ENCODE assay signal across 8 mouse cellular contexts in genomic region chr1:175692246-175692996, GRCm38 (mm10). TPM values are rescaled to one million over a fixed set of nuclear protein-coding genes. Genes with fewer than 3 reads are reported as not detected.
DNase-seq lines count a peak whose midpoint lies in the region; ATAC-seq lines count a peak whose summit lies in the region.

Opn3 (minus strand) TSS chr1:175692776.
Chml (minus strand) TSS chr1:175692901.

- peak within 1 kb of the TSS; percentile 81 for H3K4me3 ChIP-seq in brown adipose tissue, adult 24 weeks (ENCODE audit: insufficient read depth, low read depth, low read length)
- peak within 1 kb of the TSS; percentile 88 for H3K4me3 ChIP-seq in heart, embryonic 13.5 days
- peak within 1 kb of the TSS; percentile 75 for H3K4me3 ChIP-seq in liver, embryonic 12.5 days
- H3K4me3 ChIP-seq in stomach, embryonic 15.5 days (replicated peaks) = peak within 1 kb of the TSS; percentile 69

- peak; percentile 98 for ATAC-seq in heart, embryonic 13.5 days (ENCODE audit: extremely low read depth, insufficient number of reproducible peaks, low FRiP score, low TSS enrichment)
- peak; percentile 96 for ATAC-seq in liver, embryonic 12.5 days
- ATAC-seq in stomach, embryonic 15.5 days (ENCODE audit: insufficient read depth, low FRiP score, low read depth) = peak; percentile 98

- no peak within 1 kb of the TSS for H3K27ac ChIP-seq in brown adipose tissue, adult 24 weeks (replicated peaks; ENCODE audit: low read depth, low read length)
- peak within 1 kb of the TSS; percentile 91 for H3K27ac ChIP-seq in heart, embryonic 13.5 days (replicated peaks)
- H3K27ac ChIP-seq in liver, embryonic 12.5 days = peak within 1 kb of the TSS; percentile 76
- H3K27ac ChIP-seq in stomach, embryonic 15.5 days = peak within 1 kb of the TSS; percentile 89

- H3K27me3 ChIP-seq in heart, embryonic 13.5 days (replicated peaks) = no peaks in the 10 kb centered on the region
- no peaks in the 10 kb centered on the region for H3K27me3 ChIP-seq in liver, embryonic 12.5 days (replicated peaks)
- H3K27me3 ChIP-seq in stomach, embryonic 15.5 days (replicated peaks) = no peaks in the 10 kb centered on the region

- H3K4me1 ChIP-seq in brown adipose tissue, adult 24 weeks (ENCODE audit: control insufficient read depth, insufficient read depth, insufficient read length, low read length) = no peaks in the 10 kb centered on the region
- H3K4me1 ChIP-seq in heart, embryonic 13.5 days = peaks cover 37% of the 10 kb centered on the region
- H3K4me1 ChIP-seq in liver, embryonic 12.5 days = peaks cover 27% of the 10 kb centered on the region
- 0 out of 2 replicates have a peak, but pooled peaks cover 10% of the 10 kb centered on the region for H3K4me1 ChIP-seq in stomach, embryonic 15.5 days

- peak within 1 kb of the TSS; percentile 89 for H3K4me2 ChIP-seq in heart, embryonic 13.5 days
- H3K4me2 ChIP-seq in liver, embryonic 12.5 days = peak within 1 kb of the TSS; percentile 98
- H3K4me2 ChIP-seq in stomach, embryonic 15.5 days = peak within 1 kb of the TSS; percentile 94

- no peaks in the 10 kb centered on the region for H3K9me3 ChIP-seq in heart, embryonic 13.5 days
- H3K9me3 ChIP-seq in liver, embryonic 12.5 days (replicated peaks) = no peaks in the 10 kb centered on the region
- H3K9me3 ChIP-seq in stomach, embryonic 15.5 days = no peaks in the 10 kb centered on the region

- H3K36me3 ChIP-seq in heart, embryonic 13.5 days = peaks cover 12% of the 10 kb centered on the region
- peaks cover 9% of the 10 kb centered on the region; the same call in 1 of the 2 replicates for H3K36me3 ChIP-seq in liver, embryonic 12.5 days
- no peaks in the 10 kb centered on the region for H3K36me3 ChIP-seq in stomach, embryonic 15.5 days

- peak; percentile 100 for DNase-seq in CD4-positive, CD25-positive, alpha-beta regulatory T cell, adult 2 months (ENCODE audit: low read depth, low spot score)
- peak; percentile 93 for DNase-seq in fat pad, adult 2 months (ENCODE audit: extremely low read depth, low read depth, low spot score)
- DNase-seq in kidney, postnatal 10 days = peak; percentile 99
- DNase-seq in natural killer cell, adult 2 months (ENCODE audit: low spot score in 2 of 2) = peak; percentile 99 to 100

- under 1% methylated on average over 58 of the region's 73 CpGs for WGBS in heart, embryonic 13.5 days
- WGBS in liver, embryonic 12.5 days (ENCODE audit: insufficient replicate concordance) = under 1% methylated on average over 67 of the region's 73 CpGs
- under 1% methylated on average over 62 of the region's 73 CpGs for WGBS in stomach, embryonic 15.5 days

- H3K9ac ChIP-seq in heart, embryonic 13.5 days = peak within 1 kb of the TSS; percentile 91
- peak within 1 kb of the TSS; percentile 82 for H3K9ac ChIP-seq in liver, embryonic 12.5 days
- peak within 1 kb of the TSS; percentile 84 for H3K9ac ChIP-seq in stomach, embryonic 15.5 days

RNA-seq across cellular contexts. Expression of gene Opn3, which starts in this region (rescaled TPM):
- 1.7 and 1.8 TPM in 2 replicates for polyA plus RNA-seq in brown adipose tissue, adult 24 weeks (2012; ENCODE audit: insufficient read depth, insufficient read length, missing spikeins)
- polyA plus RNA-seq in heart, embryonic 13.5 days (2015; fragmentation: Nextera tagmentation; extraction: Ambion mirVana) = 10.9 and 14.5 TPM in 2 replicates
- polyA plus RNA-seq in liver, embryonic 12.5 days (2016; fragmentation: Nextera tagmentation; extraction: Ambion mirVana) = 2.5 and 3.1 TPM in 2 replicates
- 8.3 and 8.5 TPM in 2 replicates for polyA plus RNA-seq in stomach, embryonic 15.5 days (2015; fragmentation: Nextera tagmentation; extraction: Ambion mirVana)

RNA-seq across cellular contexts. Expression of gene Chml, which starts in this region (rescaled TPM):
- 2.4 and 2.9 TPM in 2 replicates for polyA plus RNA-seq in brown adipose tissue, adult 24 weeks (2012; ENCODE audit: insufficient read depth, insufficient read length, missing spikeins)
- 3.5 and 3.7 TPM in 2 replicates for polyA plus RNA-seq in heart, embryonic 13.5 days (2015; fragmentation: Nextera tagmentation; extraction: Ambion mirVana)
- 1.6 TPM in 2 replicates for polyA plus RNA-seq in liver, embryonic 12.5 days (2016; fragmentation: Nextera tagmentation; extraction: Ambion mirVana)
- 3.2 and 3.3 TPM in 2 replicates for polyA plus RNA-seq in stomach, embryonic 15.5 days (2015; fragmentation: Nextera tagmentation; extraction: Ambion mirVana)
